Mouse (Mus musculus) lung, adult 2 months (tissue): ENCODE results near the gene Cept1.

ENCODE experiments used
- CTCF ChIP-seq: fragments of 200-500 bp; IDR thresholded peaks from 2 replicates; pipeline ENCODE4 v1.5.1; 2011; ENCODE audit warnings: mild to moderate bottlenecking, low read length, control low read depth; ENCODE audit not compliant: insufficient read depth
- POLR2A ChIP-seq: fragments of 200-500 bp; IDR thresholded peaks from 2 replicates; pipeline ENCODE4 v1.6.1; 2011; ENCODE audit warnings: low read depth, mild to moderate bottlenecking, control low read depth, low read length, borderline replicate concordance; ENCODE audit errors: extremely low read depth

DNA sequence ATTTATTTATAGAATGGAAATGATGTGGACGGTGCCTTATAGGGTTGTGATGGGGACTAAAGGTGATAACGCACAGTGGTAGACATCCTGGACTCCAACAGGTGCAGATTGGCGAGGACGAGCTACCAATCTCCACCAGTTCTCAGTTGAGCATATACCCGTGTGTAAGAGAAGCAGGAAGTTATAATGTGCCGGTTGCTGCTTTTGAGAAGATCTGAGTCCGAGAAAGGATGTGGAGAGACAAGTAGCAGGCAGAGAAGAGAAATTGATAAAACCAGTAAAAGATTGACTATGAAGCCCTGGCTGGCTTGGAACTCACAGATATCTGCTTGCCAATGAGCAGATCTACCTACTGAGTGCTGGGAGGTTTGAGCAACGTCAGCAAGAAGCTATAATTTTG is 54.4 kb downstream of the Cept1 start:
- TF ChIP-seq CTCF (no peak), POLR2A (no peak)
